Mouse (Mus musculus) spleen, adult 2 months (tissue): ENCODE data around the gene Tex11. TPM values are rescaled to one million over a fixed set of nuclear protein-coding genes. Genes with fewer than 3 reads are reported as not detected.

Experiments used
- DNase-seq, 2 experiments: peaks; one replicate each; pipeline versions ENCODE4 v3.0.0 to v3.0.0-alpha.2; 2012 to 2021; ENCODE audit warnings: low spot score in 2 of 2, low read depth in 1 of 2
- H3K27ac ChIP-seq: fragments of 200-500 bp; 2 replicates; pipeline ENCODE4 v1.5.1; 2012; ENCODE audit warnings: low read length, inconsistent platforms; ENCODE audit not compliant: insufficient read depth
- H3K27me3 ChIP-seq: fragments of 200-500 bp; 2 replicates; pipeline ENCODE4 v1.6.1; 2012; ENCODE audit warnings: mild to moderate bottlenecking, moderate library complexity, low read length, inconsistent platforms; ENCODE audit not compliant: control insufficient read depth, insufficient read depth
- H3K36me3 ChIP-seq: fragments of 200-500 bp; 2 replicates; pipeline ENCODE4 v1.6.1; 2012; ENCODE audit warnings: mild to moderate bottlenecking, low read length, inconsistent platforms; ENCODE audit not compliant: control insufficient read depth, insufficient read depth
- H3K4me1 ChIP-seq: fragments of 200-500 bp; 2 replicates; pipeline ENCODE4 v1.6.1; 2011; ENCODE audit warnings: inconsistent platforms; ENCODE audit not compliant: control insufficient read depth, insufficient read depth, insufficient read length
- H3K4me3 ChIP-seq: fragments of 200-500 bp; 2 replicates; pipeline ENCODE4 v1.5.1; 2011; ENCODE audit warnings: mild to moderate bottlenecking, inconsistent platforms; ENCODE audit not compliant: insufficient read depth, insufficient read length; ENCODE audit errors: extremely low read depth
- CTCF ChIP-seq: fragments of 200-500 bp; IDR thresholded peaks from 2 replicates; pipeline ENCODE4 v1.5.1; 2011; ENCODE audit warnings: mild to moderate bottlenecking, inconsistent platforms; ENCODE audit not compliant: insufficient read depth, insufficient read length, insufficient replicate concordance; ENCODE audit errors: extremely low read depth
- WGBS: fragments of 180-500 bp; shearing (Covaris S2); methylation state at CpG from one replicate; pipeline ENCODE4 v1.1.7; 2018; 5-methylcytosine and 5-hydroxymethylcytosine counted together
- polyA plus RNA-seq: library from polyadenylated mRNA; depleted of rRNA; stranded (reverse); fragments of >200 nt; gene quantifications from 2 replicates; pipeline ENCODE4 v1.2.3, GENCODE M21; 2012; rRNA removed

The Tex11 gene
- polyA plus RNA-seq, 1 experiment = not detected

- Histone ChIP-seq H3K27me3 (no peaks in the 10 kb centered on the region), H3K27ac (no peak overlapping the region), H3K36me3 (no peaks in the 10 kb centered on the region), H3K4me1 (no peaks in the 10 kb centered on the region), H3K4me3 (no peak overlapping the region)
- WGBS = 78% methylated on average over 4 of the region's 4 CpGs
- DNase-seq = no peak
- no peak for TF ChIP-seq CTCF
Observed at GRCm38 (mm10) chrX:100789322-100789721, 270.1 kb downstream of the Tex11 start.

Other genes starting within 250 kb of the Tex11 start
- gene Slc7a3, start 26.4 kb upstream of the Tex11 start, polyA plus RNA-seq = 2.1 and 2.6 TPM in 2 replicates
- 7.7 and 11.9 TPM in 2 replicates for gene Snx12, start 162.9 kb upstream of the Tex11 start, polyA plus RNA-seq
- 28.9 and 29.1 TPM in 2 replicates for gene Foxo4, start 194.9 kb upstream of the Tex11 start, polyA plus RNA-seq
- 0.65 and 0.99 TPM in 2 replicates for gene Gm614, start 204.3 kb upstream of the Tex11 start, polyA plus RNA-seq
- 171 and 180 TPM in 2 replicates for gene Il2rg, start 208.6 kb upstream of the Tex11 start, polyA plus RNA-seq
- not detected in 2 replicates for gene Gm20489, start 209.4 kb upstream of the Tex11 start, polyA plus RNA-seq
- gene Med12, start 214.4 kb upstream of the Tex11 start, polyA plus RNA-seq = 236 and 243 TPM in 2 replicates
- 0.14 and 0.21 TPM in 2 replicates for gene Nlgn3, start 239.5 kb upstream of the Tex11 start, polyA plus RNA-seq